Mouse (Mus musculus): ENCODE measurements at regions not wholly inside any gene's neighbourhood (a gene's known extent, or its start where the extent isn't known, plus 50 kb on each side); places are given as distances from the start of the nearest gene placed in this dataset.

DNA sequence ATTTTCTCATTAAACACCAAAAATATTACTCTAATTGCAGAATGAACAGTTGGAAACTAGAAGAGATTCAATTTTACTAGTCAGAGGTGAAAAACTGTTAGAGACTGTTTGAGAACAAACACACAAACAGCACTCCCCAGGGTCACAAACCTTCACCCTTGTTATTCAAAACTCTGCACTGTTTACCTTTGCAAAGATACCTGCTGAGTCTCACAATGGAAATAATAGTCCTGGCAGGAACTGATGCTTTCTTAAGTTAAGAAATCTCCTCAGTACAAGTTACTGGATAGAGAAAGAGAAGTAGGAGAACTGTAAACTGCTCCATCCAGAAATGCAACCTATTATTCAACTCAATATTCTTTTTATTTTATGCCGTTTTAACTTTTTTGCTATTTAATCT, 1763.5 kb downstream of the Stim2 start:
- TF ChIP-seq CTCF (IDR thresholded peaks at IDR 0.05) (no peak), EP300 (IDR thresholded peaks at IDR 0.05) (no peak)
